Mouse (Mus musculus) hindbrain, postnatal 0 days (tissue): ENCODE data around the gene St5. TPM values are rescaled to one million over a fixed set of nuclear protein-coding genes. Genes with fewer than 3 reads are reported as not detected.

Experiments
- ATAC-seq: fragments of 200-750 bp; cut with Nextera tagmentation; 2 replicates; pipeline ENCODE4 v1.8.0; 2017; ENCODE audit warnings: mild to moderate bottlenecking, moderate TSS enrichment, moderate library complexity
- DNase-seq: peaks from one replicate; pipeline ENCODE4 v3.0.0-alpha.2; 2015; ENCODE audit warnings: low spot score
- H3K27ac ChIP-seq: fragments of 300-500 bp; sonication (generic); 2 replicates; pipeline ENCODE4 v1.5.1; 2014; ENCODE audit warnings: mild to moderate bottlenecking
- H3K27me3 ChIP-seq: fragments of 300-500 bp; sonication (generic); 2 replicates; pipeline ENCODE4 v1.6.1; 2014; ENCODE audit warnings: low read length, mixed read lengths; ENCODE audit not compliant: insufficient read depth
- H3K36me3 ChIP-seq: fragments of 300-500 bp; sonication (generic); 2 replicates; pipeline ENCODE4 v1.6.1; 2014; ENCODE audit warnings: low read length, mixed read lengths; ENCODE audit not compliant: insufficient read depth
- H3K4me1 ChIP-seq: fragments of 300-500 bp; sonication (generic); 2 replicates; pipeline ENCODE4 v1.6.1; 2014; ENCODE audit warnings: antibody characterized with exemption, low read length, mixed read lengths; ENCODE audit not compliant: insufficient read depth
- H3K4me2 ChIP-seq: fragments of 300-500 bp; sonication (generic); 2 replicates; pipeline ENCODE4 v1.6.1; 2014; ENCODE audit warnings: low read depth, mild to moderate bottlenecking, low read length, moderate library complexity, mixed read lengths
- H3K4me3 ChIP-seq: fragments of 300-500 bp; sonication (generic); 2 replicates; pipeline ENCODE4 v1.5.1; 2014; ENCODE audit warnings: low read length
- H3K9ac ChIP-seq: fragments of 300-500 bp; sonication (generic); replicated peaks from 2 replicates; pipeline ENCODE4 v1.6.1; 2014; ENCODE audit warnings: mild to moderate bottlenecking, low read length, moderate library complexity, mixed read lengths
- H3K9me3 ChIP-seq: fragments of 300-500 bp; sonication (generic); 2 replicates; pipeline ENCODE4 v1.6.1; 2016; ENCODE audit warnings: low read length, mixed read lengths
- CTCF ChIP-seq: IDR thresholded peaks from 2 replicates; pipeline ENCODE4 v1.5.1; 2016; ENCODE audit warnings: antibody characterized with exemption, control low read depth, low read depth
- WGBS: fragments of 180-500 bp; shearing (Covaris S2); extraction: QIAGEN DNeasy Blood & Tissue Kit; methylation state at CpG from one replicate; pipeline ENCODE4 v1.1.7; 2014; 5-methylcytosine and 5-hydroxymethylcytosine counted together
- microRNA-seq, 2 experiments: library from miRNA; unstranded; fragments of <30 nt; microRNA quantifications; one replicate each; pipeline ENCODE4; 2016
- polyA plus RNA-seq: library from polyadenylated mRNA; unstranded; fragments of >200 nt; fragmentation: Nextera tagmentation; extraction: Ambion mirVana; gene quantifications from 2 replicates; pipeline ENCODE4 v1.2.1, GENCODE M21; 2015
- total RNA-seq: library from RNA; depleted of rRNA; stranded (reverse); fragments of >200 nt; gene quantifications from 2 replicates; pipeline ENCODE4 v1.2.3, GENCODE M21; 2014; rRNA removed

The St5 gene
- total and polyA plus RNA-seq, 2 experiments from 2014 or later = 21.2 to 34.0 TPM

DNA sequence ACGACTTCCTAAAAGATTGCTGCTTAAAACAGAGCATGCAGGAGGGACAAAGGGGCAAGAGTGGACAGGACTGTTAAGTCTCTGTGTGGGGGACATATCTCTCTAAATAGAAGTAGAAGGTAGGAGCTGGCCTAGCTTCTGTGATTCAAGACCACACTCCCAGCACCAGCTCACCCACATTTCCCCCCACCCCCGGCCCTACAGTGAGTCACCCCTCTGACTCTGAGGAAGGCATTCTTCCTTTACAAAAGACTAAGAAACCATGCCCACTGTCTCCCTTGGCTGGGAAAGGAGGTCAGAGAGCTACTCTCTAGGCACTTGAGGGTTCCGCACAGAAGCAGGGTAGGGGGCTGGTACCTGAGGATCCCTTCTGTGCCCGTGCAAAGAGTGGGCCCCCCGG, 219.2 kb downstream of the St5 start:
- Histone ChIP-seq H3K9ac (no peak overlapping the region), H3K36me3 (no peaks in the 10 kb centered on the region), H3K27me3 (0 out of 2 replicates have a peak, but pooled peaks cover 4% of the 10 kb centered on the region), H3K27ac (no peak overlapping the region), H3K9me3 (no peaks in the 10 kb centered on the region), H3K4me1 (no peaks in the 10 kb centered on the region), H3K4me2 (no peak overlapping the region), H3K4me3 (no peak overlapping the region)
- 62% methylated on average over 5 of the region's 5 CpGs for WGBS
- ATAC-seq = no peak
- no peak for DNase-seq
- no peak for TF ChIP-seq CTCF

DNA sequence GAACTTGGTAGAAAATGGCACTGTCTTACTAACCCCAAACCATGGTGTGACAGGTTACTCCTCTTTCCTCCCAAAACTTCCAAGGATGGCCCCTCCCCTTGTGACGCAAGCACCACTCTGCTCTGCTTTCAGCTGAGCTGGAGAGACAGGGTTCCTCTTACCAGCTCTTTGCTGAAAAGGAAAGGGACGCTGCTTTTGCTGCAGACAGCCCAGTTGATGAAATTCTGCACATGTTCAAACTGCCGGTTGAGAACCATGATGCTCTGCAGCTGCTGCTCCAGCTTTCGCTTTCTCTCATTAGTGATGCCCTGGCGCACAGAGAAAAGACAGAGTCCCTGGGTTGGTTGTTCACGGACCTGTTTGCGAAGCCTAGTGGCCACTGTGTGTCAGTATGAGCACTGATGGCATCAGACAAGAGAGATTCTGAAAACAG, 222.6 kb downstream of the St5 start:
- H3K27me3 ChIP-seq = 0 out of 2 replicates have a peak, but pooled peaks cover 4% of the 10 kb centered on the region
- H3K4me3 ChIP-seq = 0 out of 2 replicates have a peak overlapping the region, but pooled peaks have one; percentile 4
- no peaks in the 10 kb centered on the region for H3K4me1 ChIP-seq
- DNase-seq = peak; percentile 69
- WGBS = 16% methylated on average over 7 of the region's 7 CpGs
- no peak overlapping the region for H3K9ac ChIP-seq
- ATAC-seq = peak; percentile 81
- no peaks in the 10 kb centered on the region for H3K36me3 ChIP-seq
- TF ChIP-seq CTCF = peak; percentile 58
- 0 out of 2 replicates have a peak overlapping the region, but pooled peaks have one; percentile 20 for H3K27ac ChIP-seq
- H3K4me2 ChIP-seq = peak overlapping the region; percentile 36; the same call in 1 of the 2 replicates
- H3K9me3 ChIP-seq = no peaks in the 10 kb centered on the region

DNA sequence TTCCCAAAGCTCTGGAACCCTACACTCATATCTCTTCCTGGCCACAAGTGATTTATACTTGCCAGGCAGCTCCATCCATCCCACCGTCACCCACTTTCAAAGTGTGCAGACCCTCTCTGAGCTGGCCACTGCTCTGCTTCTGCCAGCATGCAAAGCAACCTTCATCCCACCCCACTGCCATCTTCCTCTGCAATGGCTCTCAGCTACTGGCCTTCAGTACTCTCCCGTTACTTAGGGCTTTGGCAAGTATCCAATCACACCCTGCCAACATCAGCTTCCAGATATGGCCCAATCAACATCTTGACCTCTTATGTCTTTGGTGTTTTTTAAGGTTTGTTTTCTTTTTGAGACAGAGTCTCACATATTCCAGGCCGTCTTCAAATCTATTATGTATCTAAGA, 225.5 kb downstream of the St5 start:
- Histone ChIP-seq H3K27me3 (0 out of 2 replicates have a peak, but pooled peaks cover 3% of the 10 kb centered on the region), H3K9me3 (no peaks in the 10 kb centered on the region), H3K27ac (no peak overlapping the region), H3K4me1 (no peaks in the 10 kb centered on the region), H3K36me3 (no peaks in the 10 kb centered on the region), H3K4me3 (no peak overlapping the region), H3K4me2 (no peak overlapping the region), H3K9ac (no peak overlapping the region)
- TF ChIP-seq CTCF = no peak
- no peak for DNase-seq
- no peak for ATAC-seq
- 77% methylated on average over 3 of the region's 3 CpGs for WGBS

Small RNA genes within 50 kb of the gene (microRNA-seq; reads per million reads assigned to microRNA genes)
- 0 reads per million in 2 experiments for gene Gm47284

Other genes with a start within 250 kb of the St5 start
- 2.9 and 4.5 TPM in 2 replicates for gene Trim66, start 195.5 kb downstream of the St5 start, total RNA-seq
- gene Trim66, start 195.5 kb downstream of the St5 start, polyA plus RNA-seq = 0.61 and 0.73 TPM in 2 replicates
- 337 and 346 TPM in 2 replicates for gene Rpl27a, start 184.5 kb downstream of the St5 start, total RNA-seq
- 100 and 104 TPM in 2 replicates for gene Rpl27a, start 184.5 kb downstream of the St5 start, polyA plus RNA-seq
- gene Akip1, start 85 bp upstream of the St5 start, total RNA-seq = 1.5 and 9.9 TPM in 2 replicates
- gene Akip1, start 85 bp upstream of the St5 start, polyA plus RNA-seq = 15.9 and 16.7 TPM in 2 replicates
- 0.68 TPM in 1 of 2 replicates, not detected in the other for gene BC051019, start 20.2 kb upstream of the St5 start, total RNA-seq
- gene BC051019, start 20.2 kb upstream of the St5 start, polyA plus RNA-seq = 0.63 and 0.67 TPM in 2 replicates
- gene Ascl3, start 28.1 kb upstream of the St5 start, total RNA-seq = not detected in 2 replicates
- gene Ascl3, start 28.1 kb upstream of the St5 start, polyA plus RNA-seq = 0.44 TPM in 1 of 2 replicates, not detected in the other
- 224 and 308 TPM in 2 replicates for gene Tmem9b, start 49.3 kb upstream of the St5 start, total RNA-seq
- gene Tmem9b, start 49.3 kb upstream of the St5 start, polyA plus RNA-seq = 159 and 163 TPM in 2 replicates
- gene Nrip3, start 78.4 kb upstream of the St5 start, total RNA-seq = 24.4 and 25.9 TPM in 2 replicates
- 24.4 and 25.0 TPM in 2 replicates for gene Nrip3, start 78.4 kb upstream of the St5 start, polyA plus RNA-seq
- gene Scube2, start 162.1 kb upstream of the St5 start, total RNA-seq = 6.6 and 8.2 TPM in 2 replicates
- gene Scube2, start 162.1 kb upstream of the St5 start, polyA plus RNA-seq = 3.7 and 4.1 TPM in 2 replicates